Mouse (Mus musculus) brain, embryonic 14.5 days (tissue): ENCODE results near the gene Cdc42bpg.

ENCODE experiments used
- CTCF ChIP-seq: fragments of 200-500 bp; IDR thresholded peaks from 2 replicates; pipeline ENCODE4 v1.5.1; 2012; ENCODE audit warnings: inconsistent platforms, mild to moderate bottlenecking, moderate library complexity, borderline replicate concordance; ENCODE audit not compliant: insufficient read depth, insufficient read length; ENCODE audit errors: extremely low read depth
- POLR2A ChIP-seq: fragments of 200-500 bp; IDR thresholded peaks from 2 replicates; pipeline ENCODE4 v1.6.1; 2012; ENCODE audit warnings: mild to moderate bottlenecking, inconsistent platforms, borderline replicate concordance; ENCODE audit not compliant: poor library complexity, insufficient read depth, insufficient read length, severe bottlenecking; ENCODE audit errors: extremely low read depth

GRCm38 (mm10) chr19:6272738-6273137 lies 33.5 kb upstream of the Cdc42bpg start:
- no peak for TF ChIP-seq CTCF
- TF ChIP-seq POLR2A: no peak
